Comparison of ENCODE assay signal across 22 mouse cellular contexts in genomic region chr7:142384306-142384705, GRCm38 (mm10). TPM values are rescaled to one million over a fixed set of nuclear protein-coding genes. Genes with fewer than 3 reads are reported as not detected.
DNase-seq lines count a peak whose midpoint lies in the region; ATAC-seq and TF ChIP-seq lines count a peak whose summit lies in the region.
"Had no signal": no experiment of that assay in that cellular context is flagged by ENCODE, and none has a peak within 500 bp of the region (broad histone marks: within the 10 kb centered on the region; RNA-seq: fewer than 3 reads in every experiment).

No protein-coding gene starts in this region.

- H3K27ac ChIP-seq in liver, embryonic 14.5 days: no peak overlapping the region; the same call in 1 of the 2 replicates
- H3K27ac ChIP-seq: embryonic facial prominence, embryonic 12.5 days; hindbrain, embryonic 15.5 days; intestine, embryonic 15.5 days; left cerebral cortex, adult 2 months; stomach, postnatal 0 days had no signal

- DNase-seq in gastrocnemius, postnatal 25 days: peak; percentile 64
- no peak for DNase-seq in gastrocnemius, postnatal 10 days
- no peak for DNase-seq in liver, embryonic 14.5 days (ENCODE audit: low read depth in 3 of 3, low spot score in 3 of 3)
- no peak for DNase-seq in embryo, embryonic 10.5 days (ENCODE audit: low spot score)
- DNase-seq: adrenal gland, adult 2 months; kidney, adult 9 months; layer of hippocampus, adult 9-11 months; left cerebral cortex, postnatal 4 days; lung, postnatal 14 days had no signal

- no peak for TF ChIP-seq CTCF in liver, embryonic 14.5 days (IDR thresholded peaks at IDR 0.05; ENCODE audit: low read depth)

- H3K9me3 ChIP-seq in megakaryocyte, embryonic 14.5 days: no peaks in the 10 kb centered on the region
- H3K9me3 ChIP-seq in liver, embryonic 14.5 days (ENCODE audit: control insufficient read depth, low read length): no peaks in the 10 kb centered on the region
- H3K9me3 ChIP-seq: embryonic facial prominence, embryonic 12.5 days; hindbrain, embryonic 15.5 days; intestine, embryonic 15.5 days had no signal

- H3K4me2 ChIP-seq in liver, embryonic 14.5 days (ENCODE audit: low read depth): peak overlapping the region; percentile 95
- H3K4me2 ChIP-seq: embryonic facial prominence, embryonic 12.5 days; hindbrain, embryonic 15.5 days; intestine, embryonic 15.5 days had no signal

- H3K36me3 ChIP-seq in megakaryocyte, embryonic 14.5 days (replicated peaks; ENCODE audit: low read length): peaks cover 78% of the 10 kb centered on the region
- H3K36me3 ChIP-seq in liver, embryonic 14.5 days (replicated peaks; ENCODE audit: control insufficient read depth, insufficient read depth, low read depth): peaks cover 63% of the 10 kb centered on the region

- H3K27me3 ChIP-seq in megakaryocyte, embryonic 14.5 days (replicated peaks): no peaks in the 10 kb centered on the region
- H3K27me3 ChIP-seq in liver, embryonic 14.5 days (ENCODE audit: control insufficient read depth, insufficient read depth, low read length): no peaks in the 10 kb centered on the region
- H3K27me3 ChIP-seq: embryonic facial prominence, embryonic 12.5 days; hindbrain, embryonic 15.5 days; intestine, embryonic 15.5 days had no signal

- ATAC-seq in megakaryocyte, adult 5-6 weeks (ENCODE audit: poor library complexity, severe bottlenecking): no peak
- no peak for ATAC-seq in liver, embryonic 14.5 days (ENCODE audit: insufficient read depth)
- ATAC-seq in frontal cortex, adult (ENCODE audit: low TSS enrichment): no peak
- ATAC-seq: forebrain, embryonic 16.5 days; intestine, embryonic 15.5 days had no signal

- 57% methylated on average over 10 of the region's 10 CpGs for whole genome bisulfite sequencing in liver, embryonic 14.5 days (ENCODE audit: insufficient replicate concordance)

- peaks cover 91% of the 10 kb centered on the region for H3K4me1 ChIP-seq in megakaryocyte, embryonic 14.5 days
- peaks cover 35 to 60% of the 10 kb centered on the region in 2 experiments for H3K4me1 ChIP-seq in liver, embryonic 14.5 days (replicated peaks; ENCODE audit: control insufficient read depth in 2 of 2, insufficient read depth in 2 of 2, low read length in 1 of 2)

- TF ChIP-seq EP300 in liver, embryonic 14.5 days (IDR thresholded peaks at IDR 0.05; ENCODE audit: low read depth): no peak

- H3K9ac ChIP-seq in liver, embryonic 14.5 days (replicated peaks): peak overlapping the region; percentile 14; the same call in 1 of the 2 replicates
- H3K9ac ChIP-seq: embryonic facial prominence, embryonic 12.5 days; hindbrain, embryonic 15.5 days; intestine, embryonic 15.5 days had no signal

- H3K4me3 ChIP-seq in megakaryocyte, embryonic 14.5 days (replicated peaks): peak overlapping the region; percentile 98
- peak overlapping the region in 1 of 2 experiments; percentile 60; a peak in 1 of 4 replicates for H3K4me3 ChIP-seq in liver, embryonic 14.5 days (ENCODE audit: insufficient read depth in 1 of 2, low read depth in 2 of 2, low read length in 2 of 2)
- H3K4me3 ChIP-seq: embryonic facial prominence, embryonic 12.5 days; hindbrain, embryonic 15.5 days; intestine, embryonic 15.5 days; left cerebral cortex, adult 2 months had no signal

RNA-seq across cellular contexts. Expression of gene Gm49369, which starts 1.8 kb away (rescaled TPM):
- 1 to 10 TPM; 4.0 to 5.6 TPM for total RNA-seq in gastrocnemius, postnatal 25 days (2021)
- 1 to 10 TPM in 1 of 2 experiments, not detected in 1; 1.0 TPM for total RNA-seq in gastrocnemius, postnatal 10 days (2021)
- polyA plus RNA-seq in megakaryocyte, embryonic 14.5 days (2012; ENCODE audit: insufficient read depth, low replicate concordance): 14.0 and 303 TPM in 2 replicates
- not detected in 2 replicates for total RNA-seq in megakaryocyte, adult 5-6 weeks (2015)
- total RNA-seq in megakaryocyte, adult 5-6 weeks (2017): 24.9 and 36.8 TPM in 2 replicates
- polyA plus RNA-seq in liver, embryonic 14.5 days (2012; rRNA removed): 0.66 TPM in 1 of 2 replicates, not detected in the other
- polyA plus RNA-seq in liver, embryonic 14.5 days (2014; fragmentation: Nextera tagmentation; extraction: Ambion mirVana): 0.29 TPM in 1 of 2 replicates, not detected in the other
- total RNA-seq: midbrain, postnatal 0 days had no signal
- polyA plus RNA-seq: adrenal gland, adult 2 months; embryonic facial prominence, embryonic 12.5 days; forebrain, embryonic 16.5 days; midbrain, postnatal 0 days had no signal

RNA-seq across cellular contexts. Expression of gene Ctsd, which starts 3.5 kb away (rescaled TPM):
- total RNA-seq in gastrocnemius, postnatal 25 days (2021): 100 to 1,000 TPM; 317 to 434 TPM
- total RNA-seq in gastrocnemius, postnatal 10 days (2021): 100 to 1,000 TPM; 249 to 254 TPM
- 432 and 816 TPM in 2 replicates for polyA plus RNA-seq in megakaryocyte, embryonic 14.5 days (2012; ENCODE audit: insufficient read depth, low replicate concordance)
- total RNA-seq in megakaryocyte, adult 5-6 weeks (2015): 193 and 197 TPM in 2 replicates
- total RNA-seq in megakaryocyte, adult 5-6 weeks (2017): 218 and 236 TPM in 2 replicates
- polyA plus RNA-seq in liver, embryonic 14.5 days (2012; rRNA removed): 180 and 209 TPM in 2 replicates
- 324 and 349 TPM in 2 replicates for polyA plus RNA-seq in liver, embryonic 14.5 days (2014; fragmentation: Nextera tagmentation; extraction: Ambion mirVana)

RNA-seq across cellular contexts. Expression of gene Ifitm10, which starts 10.8 kb away (rescaled TPM):
- 1 to 10 TPM; 3.3 to 4.2 TPM for total RNA-seq in gastrocnemius, postnatal 25 days (2021)
- total RNA-seq in gastrocnemius, postnatal 10 days (2021): 1 to 10 TPM; 3.3 to 4.8 TPM
- polyA plus RNA-seq in megakaryocyte, embryonic 14.5 days (2012; ENCODE audit: insufficient read depth, low replicate concordance): 3.4 and 19.5 TPM in 2 replicates
- 2.1 and 3.6 TPM in 2 replicates for total RNA-seq in megakaryocyte, adult 5-6 weeks (2015)
- 0.48 and 1.4 TPM in 2 replicates for total RNA-seq in megakaryocyte, adult 5-6 weeks (2017)
- 0.87 and 1.1 TPM in 2 replicates for polyA plus RNA-seq in liver, embryonic 14.5 days (2012; rRNA removed)
- 1.0 and 1.3 TPM in 2 replicates for polyA plus RNA-seq in liver, embryonic 14.5 days (2014; fragmentation: Nextera tagmentation; extraction: Ambion mirVana)

RNA-seq across cellular contexts. Expression of gene Syt8, which starts 50.3 kb away (rescaled TPM):
- not detected for total RNA-seq in gastrocnemius, postnatal 25 days (2021)
- under 1 TPM in 1 of 2 experiments, not detected in 1; 0.36 TPM for total RNA-seq in gastrocnemius, postnatal 10 days (2021)
- polyA plus RNA-seq in megakaryocyte, embryonic 14.5 days (2012; ENCODE audit: insufficient read depth, low replicate concordance): 3.4 TPM in 1 of 2 replicates, not detected in the other
- total RNA-seq in megakaryocyte, adult 5-6 weeks (2015): 0.39 TPM in 1 of 2 replicates, not detected in the other
- not detected in 2 replicates for total RNA-seq in megakaryocyte, adult 5-6 weeks (2017)
- 0.03 and 0.57 TPM in 2 replicates for polyA plus RNA-seq in liver, embryonic 14.5 days (2012; rRNA removed)
- not detected in 2 replicates for polyA plus RNA-seq in liver, embryonic 14.5 days (2014; fragmentation: Nextera tagmentation; extraction: Ambion mirVana)
- total RNA-seq: adrenal gland, adult 2 months; left cerebral cortex, adult 2 months; left cerebral cortex, postnatal 4 days; liver, adult 2 months; midbrain, postnatal 0 days had no signal
- polyA plus RNA-seq: cortical plate, adult 2 months; forebrain, embryonic 16.5 days; heart, postnatal 0 days; hindbrain, embryonic 15.5 days; liver, adult 2 months; midbrain, postnatal 0 days had no signal

RNA-seq across cellular contexts. Expression of gene Tnni2, which starts 57.3 kb away (rescaled TPM):
- total RNA-seq in gastrocnemius, postnatal 25 days (2021): over 10,000 TPM; 16,193 to 17,938 TPM
- over 10,000 TPM; 11,296 to 12,937 TPM for total RNA-seq in gastrocnemius, postnatal 10 days (2021)
- polyA plus RNA-seq in megakaryocyte, embryonic 14.5 days (2012; ENCODE audit: insufficient read depth, low replicate concordance): 3.4 TPM in 1 of 2 replicates, not detected in the other
- 18.8 and 20.9 TPM in 2 replicates for total RNA-seq in megakaryocyte, adult 5-6 weeks (2015)
- 25.6 and 27.6 TPM in 2 replicates for total RNA-seq in megakaryocyte, adult 5-6 weeks (2017)
- polyA plus RNA-seq in liver, embryonic 14.5 days (2012; rRNA removed): 1.7 and 2.1 TPM in 2 replicates
- polyA plus RNA-seq in liver, embryonic 14.5 days (2014; fragmentation: Nextera tagmentation; extraction: Ambion mirVana): 2.1 and 2.2 TPM in 2 replicates
- total RNA-seq: left cerebral cortex, postnatal 4 days; midbrain, postnatal 0 days had no signal
- polyA plus RNA-seq: adrenal gland, adult 2 months; forebrain, embryonic 16.5 days; liver, adult 2 months had no signal
